Mouse (Mus musculus): ENCODE measurements at regions not wholly inside any gene's neighbourhood (a gene's known extent, or its start where the extent isn't known, plus 50 kb on each side); places are given as distances from the start of the nearest gene placed in this dataset.

DNA sequence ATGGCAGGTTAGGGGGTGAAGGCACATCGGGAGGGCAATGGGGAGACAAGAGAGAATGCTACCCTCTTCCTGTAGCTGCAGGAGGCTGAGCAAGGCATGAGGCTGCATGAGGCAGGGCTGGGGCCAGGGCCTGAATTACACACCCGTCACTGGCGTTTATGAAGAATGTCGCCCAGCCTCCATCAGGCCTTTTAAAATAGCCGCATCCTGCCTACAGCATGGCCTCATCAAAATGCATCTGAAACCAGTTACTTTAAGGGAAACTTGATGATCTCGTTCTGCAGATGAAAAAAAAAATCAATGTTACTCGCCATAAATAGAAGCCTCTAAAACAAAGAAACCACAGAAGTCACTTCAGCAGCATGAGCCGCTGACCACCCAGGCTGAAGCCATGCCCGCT, 208.3 kb downstream of the Prex1 start:
- 54% methylated on average over 9 of the region's 9 CpGs for WGBS
- no peak overlapping the region for H3K4me3 ChIP-seq (ENCODE audit: low read length)
- no peaks in the 10 kb centered on the region for H3K9me3 ChIP-seq (ENCODE audit: low read length)
- peaks cover 4% of the 10 kb centered on the region; the same call in 1 of the 2 replicates for H3K4me1 ChIP-seq (ENCODE audit: insufficient read depth, low read length)
- H3K27ac ChIP-seq, result no peak overlapping the region
- no peak for TF ChIP-seq CTCF (IDR thresholded peaks at IDR 0.05; ENCODE audit: low read depth)
- no peaks in the 10 kb centered on the region for H3K36me3 ChIP-seq (ENCODE audit: insufficient read depth, low read length)
- no peak for ATAC-seq
- H3K27me3 ChIP-seq (ENCODE audit: insufficient read depth, low read length), result no peaks in the 10 kb centered on the region
- no peak for DNase-seq (ENCODE audit: low spot score)
- H3K9ac ChIP-seq (replicated peaks; ENCODE audit: low read length), result no peak overlapping the region
- no peak overlapping the region for H3K4me2 ChIP-seq (ENCODE audit: low read depth, low read length)

GRCm38 (mm10) chr2:166503666-166504065, 210.0 kb downstream of the Prex1 start:
- Histone ChIP-seq H3K9ac (replicated peaks; ENCODE audit: low read length) (no peak overlapping the region), H3K4me3 (ENCODE audit: low read length) (no peak overlapping the region), H3K36me3 (ENCODE audit: insufficient read depth, low read length) (no peaks in the 10 kb centered on the region), H3K27ac (no peak overlapping the region), H3K4me1 (ENCODE audit: insufficient read depth, low read length) (peaks cover 4% of the 10 kb centered on the region; the same call in 1 of the 2 replicates), H3K27me3 (ENCODE audit: insufficient read depth, low read length) (no peaks in the 10 kb centered on the region), H3K9me3 (ENCODE audit: low read length) (no peaks in the 10 kb centered on the region), H3K4me2 (ENCODE audit: low read depth, low read length) (no peak overlapping the region)
- ATAC-seq, result no peak
- no peak for TF ChIP-seq CTCF (IDR thresholded peaks at IDR 0.05; ENCODE audit: low read depth)
- 41% methylated on average over 6 of the region's 6 CpGs for WGBS
- peak; percentile 33 for DNase-seq (ENCODE audit: low spot score)

DNA sequence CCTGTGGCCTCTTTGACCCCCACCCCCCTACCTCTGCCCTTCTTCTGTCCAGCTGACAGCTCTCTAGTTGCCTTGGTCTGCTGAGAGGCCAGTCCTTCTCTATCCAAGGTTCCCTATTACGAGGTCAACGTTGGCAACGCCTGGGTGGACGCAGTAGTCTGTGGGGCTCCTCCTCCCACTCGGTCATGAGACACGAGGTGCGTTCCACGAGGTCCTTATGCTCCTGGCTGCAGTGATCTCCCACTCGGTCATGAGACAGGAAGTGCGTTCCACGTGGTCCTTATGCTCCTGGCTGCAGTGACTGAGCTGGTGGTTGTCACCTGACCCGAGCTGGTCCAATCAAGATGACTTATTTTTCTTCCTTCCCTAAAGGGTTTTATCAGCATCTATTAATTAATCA, 220.7 kb downstream of the Prex1 start:
- Histone ChIP-seq H3K27ac (no peak overlapping the region), H3K9me3 (ENCODE audit: low read length) (no peaks in the 10 kb centered on the region), H3K4me2 (ENCODE audit: low read depth, low read length) (no peak overlapping the region), H3K4me3 (ENCODE audit: low read length) (no peak overlapping the region), H3K27me3 (ENCODE audit: insufficient read depth, low read length) (no peaks in the 10 kb centered on the region), H3K36me3 (ENCODE audit: insufficient read depth, low read length) (no peaks in the 10 kb centered on the region), H3K4me1 (ENCODE audit: insufficient read depth, low read length) (no peaks in the 10 kb centered on the region), H3K9ac (replicated peaks; ENCODE audit: low read length) (no peak overlapping the region)
- no peak for DNase-seq (ENCODE audit: low spot score)
- no peak for ATAC-seq
- WGBS, result 76% methylated on average over 12 of the region's 12 CpGs
- no peak for TF ChIP-seq CTCF (IDR thresholded peaks at IDR 0.05; ENCODE audit: low read depth)

GRCm38 (mm10) chr2:166492421-166492820, 221.2 kb downstream of the Prex1 start:
- DNase-seq (ENCODE audit: low spot score), result no peak
- Histone ChIP-seq H3K4me1 (ENCODE audit: insufficient read depth, low read length) (no peaks in the 10 kb centered on the region), H3K9ac (replicated peaks; ENCODE audit: low read length) (no peak overlapping the region), H3K27ac (no peak overlapping the region), H3K4me3 (ENCODE audit: low read length) (no peak overlapping the region), H3K4me2 (ENCODE audit: low read depth, low read length) (no peak overlapping the region), H3K27me3 (ENCODE audit: insufficient read depth, low read length) (no peaks in the 10 kb centered on the region), H3K36me3 (ENCODE audit: insufficient read depth, low read length) (no peaks in the 10 kb centered on the region), H3K9me3 (ENCODE audit: low read length) (no peaks in the 10 kb centered on the region)
- 51% methylated on average over 12 of the region's 12 CpGs for WGBS
- no peak for ATAC-seq
- no peak for TF ChIP-seq CTCF (IDR thresholded peaks at IDR 0.05; ENCODE audit: low read depth)

DNA sequence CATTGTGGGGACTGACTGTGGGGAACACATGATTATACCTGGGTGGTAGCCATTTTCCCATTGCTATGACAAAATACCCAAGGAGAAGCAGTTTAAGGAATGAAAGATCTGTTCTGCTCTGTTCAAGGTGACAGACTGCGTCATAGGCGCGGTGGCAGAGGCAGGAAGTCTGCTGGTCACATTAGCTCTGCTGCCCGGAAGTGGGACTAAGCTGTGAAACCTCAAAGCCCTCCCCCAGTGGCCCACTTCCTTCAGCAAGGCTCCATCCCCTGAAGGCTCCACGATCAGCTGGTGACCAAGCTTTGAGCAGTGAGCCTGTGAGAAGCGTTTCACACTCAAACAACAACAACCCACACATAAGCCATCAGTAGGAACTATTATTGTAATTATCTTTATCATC, 221.8 kb downstream of the Prex1 start:
- ATAC-seq, result no peak
- no peak overlapping the region for H3K4me3 ChIP-seq (ENCODE audit: low read length)
- no peak for TF ChIP-seq CTCF (IDR thresholded peaks at IDR 0.05; ENCODE audit: low read depth)
- H3K27ac ChIP-seq, result no peak overlapping the region
- DNase-seq (ENCODE audit: low spot score), result no peak
- no peak overlapping the region for H3K4me2 ChIP-seq (ENCODE audit: low read depth, low read length)
- H3K9ac ChIP-seq (replicated peaks; ENCODE audit: low read length), result no peak overlapping the region
- no peaks in the 10 kb centered on the region for H3K36me3 ChIP-seq (ENCODE audit: insufficient read depth, low read length)
- no peaks in the 10 kb centered on the region for H3K9me3 ChIP-seq (ENCODE audit: low read length)
- no peaks in the 10 kb centered on the region for H3K4me1 ChIP-seq (ENCODE audit: insufficient read depth, low read length)
- 76% methylated on average over 6 of the region's 6 CpGs for WGBS
- H3K27me3 ChIP-seq (ENCODE audit: insufficient read depth, low read length), result no peaks in the 10 kb centered on the region

- ATAC-seq (no peak), DNase-seq (ENCODE audit: low spot score) (no peak)
- no peak overlapping the region for H3K9ac ChIP-seq (replicated peaks; ENCODE audit: low read length)
- no peak overlapping the region for H3K27ac ChIP-seq
- H3K4me1 ChIP-seq (ENCODE audit: insufficient read depth, low read length), result no peaks in the 10 kb centered on the region
- no peak overlapping the region for H3K4me2 ChIP-seq (ENCODE audit: low read depth, low read length)
- no peak for TF ChIP-seq CTCF (IDR thresholded peaks at IDR 0.05; ENCODE audit: low read depth)
- 39% methylated on average over 15 of the region's 15 CpGs for WGBS
- H3K27me3 ChIP-seq (ENCODE audit: insufficient read depth, low read length), result no peaks in the 10 kb centered on the region
- no peak overlapping the region for H3K4me3 ChIP-seq (ENCODE audit: low read length)
- no peaks in the 10 kb centered on the region for H3K9me3 ChIP-seq (ENCODE audit: low read length)
- no peaks in the 10 kb centered on the region for H3K36me3 ChIP-seq (ENCODE audit: insufficient read depth, low read length)
Observed at GRCm38 (mm10) chr2:166489041-166489872, 224.4 kb downstream of the Prex1 start.

DNA sequence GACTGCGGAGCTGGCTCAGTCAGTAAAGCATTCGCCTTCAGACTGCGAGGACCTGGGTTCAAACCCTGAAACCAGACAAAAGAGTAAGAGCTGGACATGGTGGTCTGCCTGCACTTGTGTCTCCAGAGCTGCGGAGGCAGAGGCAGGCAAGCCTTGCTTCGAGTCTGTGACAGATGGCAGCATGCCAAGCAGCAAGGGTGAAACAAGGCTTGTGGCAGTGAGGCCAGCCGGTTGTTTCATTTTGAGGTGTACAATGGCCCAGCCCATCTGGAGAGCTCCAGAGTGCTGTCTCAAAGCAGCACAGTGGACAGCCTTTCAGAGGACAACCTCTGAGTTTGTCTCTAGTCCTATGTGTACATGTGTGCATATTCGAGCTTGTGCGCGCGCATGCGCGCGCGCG, 225.9 kb downstream of the Prex1 start:
- Histone ChIP-seq H3K9ac (replicated peaks; ENCODE audit: low read length) (no peak overlapping the region), H3K4me1 (ENCODE audit: insufficient read depth, low read length) (peaks cover 4% of the 10 kb centered on the region; the same call in 1 of the 2 replicates), H3K4me3 (ENCODE audit: low read length) (no peak overlapping the region), H3K4me2 (ENCODE audit: low read depth, low read length) (no peak overlapping the region), H3K9me3 (ENCODE audit: low read length) (no peaks in the 10 kb centered on the region), H3K36me3 (ENCODE audit: insufficient read depth, low read length) (no peaks in the 10 kb centered on the region), H3K27ac (no peak overlapping the region), H3K27me3 (ENCODE audit: insufficient read depth, low read length) (no peaks in the 10 kb centered on the region)
- DNase-seq (ENCODE audit: low spot score) (peak; percentile 52), ATAC-seq (no peak)
- TF ChIP-seq CTCF (IDR thresholded peaks at IDR 0.05; ENCODE audit: low read depth), result no peak
- WGBS, result 80% methylated on average over 15 of the region's 15 CpGs
